Mouse (Mus musculus): ENCODE measurements around the gene AC170998.1. TPM values are rescaled to one million over a fixed set of nuclear protein-coding genes. Genes with fewer than 3 reads are reported as not detected.

AC170998.1 gene
- polyA plus RNA-seq, 1 experiment from 2014 or later: 30.9 TPM

- DNase-seq (ENCODE audit: low read depth, low spot score): no peak
- no peaks in the 10 kb centered on the region for H3K27me3 ChIP-seq
- CTCF ChIA-PET: interaction anchor here (1.3 to 2.5 kb wide), 5 partner anchors 12 to 234 kb away, joined by 3 to 9 read pairs (median 4); no protein-coding TSS in a partner anchor
- no peak for TF ChIP-seq CTCF (IDR thresholded peaks at IDR 0.05)
- POLR2A ChIA-PET: interaction anchor here (1.1 to 1.8 kb wide), 2 partner anchors 11 to 108 kb away, joined by 3 to 5 read pairs; no protein-coding TSS in a partner anchor
- in situ Hi-C loops (cut with MboI; ENCODE audit: low pct_unique_long_range_greater_than_20kb): no loop called here
- ATAC-seq: no peak
Measured at GRCm38 (mm10) chr17:28693086-28693485, 32.8 kb upstream of the AC170998.1 start.

GRCm38 (mm10) chr17:28694078-28694477 lies 31.8 kb upstream of the AC170998.1 start:
- POLR2A ChIA-PET: interaction anchor here (1.1 kb wide), 1 partner anchor 107 kb away, joined by 3 read pairs; no protein-coding TSS in a partner anchor
- no peaks in the 10 kb centered on the region for H3K27me3 ChIP-seq
- in situ Hi-C loops (cut with MboI; ENCODE audit: low pct_unique_long_range_greater_than_20kb): no loop called here
- TF ChIP-seq CTCF (IDR thresholded peaks at IDR 0.05): no peak
- CTCF ChIA-PET: interaction anchor here (2.4 kb wide), 1 partner anchor 45 kb away, joined by 9 read pairs; no protein-coding TSS in a partner anchor
- DNase-seq (ENCODE audit: low read depth, low spot score): no peak
- no peak for ATAC-seq

- no peak for ATAC-seq
- in situ Hi-C loops (cut with MboI; ENCODE audit: low pct_unique_long_range_greater_than_20kb): no loop called here
- ChIA-PET POLR2A (no interaction called here), CTCF (interaction anchor here (1.2 kb wide), 1 partner anchor 12 kb away, joined by 3 read pairs; no protein-coding TSS in a partner anchor)
- no peak for TF ChIP-seq CTCF (IDR thresholded peaks at IDR 0.05)
- no peak for DNase-seq (ENCODE audit: low read depth, low spot score)
- H3K27me3 ChIP-seq: no peaks in the 10 kb centered on the region
Measured at GRCm38 (mm10) chr17:28694832-28695231, 31.1 kb upstream of the AC170998.1 start.

GRCm38 (mm10) chr17:28696641-28697040 lies 29.2 kb upstream of the AC170998.1 start:
- ChIA-PET POLR2A (no interaction called here), CTCF (interaction anchor here (1.2 kb wide), 1 partner anchor 14 kb away, joined by 5 read pairs; no protein-coding TSS in a partner anchor)
- DNase-seq (ENCODE audit: low read depth, low spot score): no peak
- in situ Hi-C loops (cut with MboI; ENCODE audit: low pct_unique_long_range_greater_than_20kb): no loop called here
- no peak for TF ChIP-seq CTCF (IDR thresholded peaks at IDR 0.05)
- H3K27me3 ChIP-seq: no peaks in the 10 kb centered on the region
- ATAC-seq: no peak

GRCm38 (mm10) chr17:28697290-28698195 lies 28.3 kb upstream of the AC170998.1 start:
- TF ChIP-seq CTCF (IDR thresholded peaks at IDR 0.05): no peak
- no peak for ATAC-seq
- POLR2A ChIA-PET: interaction anchor here (0.8 kb wide), 1 partner anchor 9 kb away, joined by 3 read pairs; no protein-coding TSS in a partner anchor
- CTCF ChIA-PET: interaction anchor here (1.4 kb wide), 1 partner anchor 14 kb away, joined by 5 read pairs; no protein-coding TSS in a partner anchor
- H3K27me3 ChIP-seq: no peaks in the 10 kb centered on the region
- DNase-seq (ENCODE audit: low read depth, low spot score): no peak
- in situ Hi-C loops (cut with MboI; ENCODE audit: low pct_unique_long_range_greater_than_20kb): no loop called here

- H3K27me3 ChIP-seq: no peaks in the 10 kb centered on the region
- peak; percentile 75 for DNase-seq (ENCODE audit: low read depth, low spot score)
- in situ Hi-C loops (cut with MboI; ENCODE audit: low pct_unique_long_range_greater_than_20kb): no loop called here
- TF ChIP-seq CTCF (IDR thresholded peaks at IDR 0.05): no peak
- ChIA-PET POLR2A (interaction anchor here (0.8 kb wide), 1 partner anchor 8 kb away, joined by 3 read pairs; no protein-coding TSS in a partner anchor), CTCF (interaction anchor here (1.4 kb wide), 1 partner anchor 13 kb away, joined by 5 read pairs; no protein-coding TSS in a partner anchor)
- peak; percentile 29 for ATAC-seq
Measured at GRCm38 (mm10) chr17:28698245-28698644, 27.6 kb upstream of the AC170998.1 start.

GRCm38 (mm10) chr17:28698672-28699071 lies 27.2 kb upstream of the AC170998.1 start:
- H3K27me3 ChIP-seq: no peaks in the 10 kb centered on the region
- ChIA-PET POLR2A (interaction anchor here (1.0 kb wide), 1 partner anchor 59 kb away, joined by 4 read pairs; no protein-coding TSS in a partner anchor), CTCF (interaction anchor here (1.4 kb wide), 1 partner anchor 13 kb away, joined by 5 read pairs; no protein-coding TSS in a partner anchor)
- ATAC-seq: no peak
- in situ Hi-C loops (cut with MboI; ENCODE audit: low pct_unique_long_range_greater_than_20kb): no loop called here
- TF ChIP-seq CTCF (IDR thresholded peaks at IDR 0.05): no peak
- no peak for DNase-seq (ENCODE audit: low read depth, low spot score)

- ChIA-PET CTCF (no interaction called here), POLR2A (no interaction called here)
- no peaks in the 10 kb centered on the region for H3K27me3 ChIP-seq
- TF ChIP-seq CTCF (IDR thresholded peaks at IDR 0.05): no peak
- DNase-seq (ENCODE audit: low read depth, low spot score): no peak
- in situ Hi-C loops (cut with MboI; ENCODE audit: low pct_unique_long_range_greater_than_20kb): no loop called here
- no peak for ATAC-seq
Measured at GRCm38 (mm10) chr17:28699789-28700188, 26.1 kb upstream of the AC170998.1 start.

GRCm38 (mm10) chr17:28701171-28701570 lies 24.7 kb upstream of the AC170998.1 start:
- in situ Hi-C loops (cut with MboI; ENCODE audit: low pct_unique_long_range_greater_than_20kb): no loop called here
- ATAC-seq (no peak), DNase-seq (ENCODE audit: low read depth, low spot score) (no peak)
- no peak for TF ChIP-seq CTCF (IDR thresholded peaks at IDR 0.05)
- ChIA-PET CTCF (interaction anchor here (1.3 to 1.5 kb wide), 2 partner anchors 9 to 10 kb away, joined by 3 to 4 read pairs; partner anchors contain the start of genes Mapk14 and Slc26a8), POLR2A (interaction anchor here (0.5 kb wide), 1 partner anchor 326 kb away, joined by 3 read pairs; no protein-coding TSS in a partner anchor)
- H3K27me3 ChIP-seq: no peaks in the 10 kb centered on the region

- no peak for DNase-seq (ENCODE audit: low read depth, low spot score)
- TF ChIP-seq CTCF (IDR thresholded peaks at IDR 0.05): no peak
- ChIA-PET POLR2A (no interaction called here), CTCF (interaction anchor here (1.3 to 1.5 kb wide), 2 partner anchors 9 to 11 kb away, joined by 3 to 4 read pairs; partner anchors contain the start of genes Mapk14 and Slc26a8)
- ATAC-seq: no peak
- no peaks in the 10 kb centered on the region for H3K27me3 ChIP-seq
- in situ Hi-C loops (cut with MboI; ENCODE audit: low pct_unique_long_range_greater_than_20kb): no loop called here
Measured at GRCm38 (mm10) chr17:28701737-28702136, 24.1 kb upstream of the AC170998.1 start.
